Mouse (Mus musculus): ENCODE data around the gene Tcf21. TPM values are rescaled to one million over a fixed set of nuclear protein-coding genes. Genes with fewer than 3 reads are reported as not detected.

The Tcf21 gene
- polyA plus RNA-seq (2017; shearing (Covaris generic)), result under 1 TPM in 1 of 3 experiments, not detected in 2; 0.27 TPM

DNA sequence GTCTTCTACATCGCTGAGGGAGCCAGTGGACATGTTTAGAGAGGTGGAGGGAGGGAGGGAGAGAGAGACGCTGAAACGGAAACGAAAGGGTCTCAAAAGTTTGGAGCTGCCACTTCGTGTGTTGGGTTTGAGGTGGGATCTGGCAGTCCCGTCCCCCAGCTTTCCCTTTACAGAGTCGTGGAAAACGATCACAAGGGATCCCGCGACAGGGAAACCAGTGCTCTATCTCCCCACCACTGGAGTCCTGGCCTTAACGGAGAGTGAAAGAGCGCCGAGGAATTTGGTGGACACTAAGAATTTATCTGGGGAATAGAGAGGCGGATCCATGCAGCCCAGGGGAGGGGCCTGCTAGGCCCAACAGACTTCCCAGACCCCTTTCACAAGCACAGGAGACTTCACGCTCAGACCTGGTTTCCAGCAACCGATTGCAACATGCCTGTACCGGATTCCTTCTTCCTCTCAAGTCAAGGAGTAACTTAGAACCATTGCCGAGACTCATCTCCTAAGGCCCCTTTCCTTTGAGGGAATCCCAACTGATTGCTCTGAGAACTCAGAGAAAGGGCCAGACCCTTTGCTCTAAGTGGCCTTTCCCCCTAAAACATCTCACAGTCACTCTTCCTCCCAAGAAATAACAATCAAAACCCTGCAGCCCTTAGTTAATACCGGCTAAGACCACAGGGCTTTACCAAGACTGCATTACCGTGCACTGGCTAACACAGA, at the start of gene Tcf21:
TSS of gene Tcf21 (minus strand) at position 304 of the 720 bp plus-strand sequence.
- ATAC-seq, result no peak

DNA sequence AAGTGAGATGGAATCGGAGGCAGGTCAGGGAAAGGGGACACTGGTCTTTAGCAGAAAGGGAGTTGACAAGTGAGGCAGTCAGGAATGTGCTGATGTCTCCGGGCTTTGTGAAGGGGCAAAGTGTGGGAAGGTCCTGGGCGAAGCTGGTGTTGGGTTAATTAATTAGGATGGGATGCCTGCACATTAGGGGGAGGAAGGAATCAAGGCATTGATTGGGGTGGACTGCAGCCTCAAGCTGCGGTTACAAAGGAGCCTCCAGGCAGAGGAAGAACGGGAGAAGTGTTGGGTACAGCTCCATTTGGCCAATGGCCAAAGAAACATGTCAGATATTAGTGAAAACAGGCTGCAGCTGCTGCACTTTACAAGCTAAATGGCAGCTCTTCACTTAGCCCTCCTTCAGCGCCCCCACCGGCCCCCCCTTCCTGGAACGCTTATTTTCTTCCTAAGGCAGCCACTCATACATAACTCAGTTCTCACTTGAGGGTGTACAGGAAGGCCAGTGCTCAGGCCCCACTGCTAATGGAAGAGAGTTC, 48.5 kb upstream of the Tcf21 start:
- ATAC-seq, result no peak

DNA sequence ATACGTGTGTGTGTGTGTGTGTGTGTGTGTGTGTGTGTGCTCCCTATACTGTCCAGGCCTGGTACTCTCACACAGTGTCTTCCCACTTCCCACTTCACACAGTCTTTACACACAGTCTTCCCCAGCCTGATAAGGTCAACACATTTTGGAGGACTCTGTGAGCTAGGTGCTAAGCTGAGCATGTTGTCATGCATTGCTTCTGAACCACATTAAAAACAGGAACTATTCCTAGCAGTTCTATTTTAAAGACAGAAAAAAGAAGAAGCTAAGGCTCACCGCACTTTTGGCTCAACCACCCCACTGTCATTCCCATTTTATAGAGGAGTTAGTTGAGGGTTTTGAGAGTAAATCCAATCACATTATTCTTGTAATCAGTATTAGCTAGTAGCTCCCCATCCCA, 47.2 kb upstream of the Tcf21 start:
- ATAC-seq, result no peak

DNA sequence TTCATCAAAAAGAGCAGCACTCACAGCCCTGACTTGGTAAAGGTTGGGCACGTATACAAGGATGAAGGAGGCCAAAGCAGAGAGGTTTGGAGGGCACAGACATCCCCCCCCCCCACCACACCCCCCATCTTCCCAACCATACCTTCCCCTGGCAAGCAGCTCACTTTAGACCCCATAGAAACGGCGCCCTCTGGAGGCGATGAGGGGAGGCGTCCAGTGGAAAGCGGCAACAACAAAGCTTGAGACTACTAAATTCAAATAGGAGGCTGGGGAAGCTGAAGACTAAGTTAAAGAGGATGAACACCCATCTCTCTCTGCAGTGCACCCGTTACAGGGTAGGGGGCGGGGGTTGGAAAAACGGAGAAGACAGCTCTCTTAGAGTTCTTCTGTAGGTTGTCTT, 38.1 kb upstream of the Tcf21 start:
- ATAC-seq, result no peak

DNA sequence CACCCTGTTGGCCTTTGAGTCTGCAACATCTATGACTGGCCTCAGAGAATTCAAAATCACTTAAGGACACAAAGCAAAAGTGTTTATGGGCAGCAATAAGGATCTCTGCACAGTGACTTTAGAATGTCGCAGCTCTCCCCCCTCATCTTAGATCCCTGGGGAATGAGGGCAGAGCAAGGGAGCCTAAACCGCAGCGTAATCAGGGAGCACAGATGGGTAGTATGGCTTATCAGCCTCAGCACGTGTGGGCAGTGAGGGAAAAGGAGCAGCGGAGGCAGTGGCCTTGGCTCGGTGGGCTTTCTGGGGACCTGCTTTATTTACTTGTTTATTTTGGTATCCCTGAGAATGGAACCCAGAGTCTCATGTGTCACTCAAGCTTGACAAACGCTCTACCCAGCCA, 34.4 kb upstream of the Tcf21 start:
- ATAC-seq, result no peak

DNA sequence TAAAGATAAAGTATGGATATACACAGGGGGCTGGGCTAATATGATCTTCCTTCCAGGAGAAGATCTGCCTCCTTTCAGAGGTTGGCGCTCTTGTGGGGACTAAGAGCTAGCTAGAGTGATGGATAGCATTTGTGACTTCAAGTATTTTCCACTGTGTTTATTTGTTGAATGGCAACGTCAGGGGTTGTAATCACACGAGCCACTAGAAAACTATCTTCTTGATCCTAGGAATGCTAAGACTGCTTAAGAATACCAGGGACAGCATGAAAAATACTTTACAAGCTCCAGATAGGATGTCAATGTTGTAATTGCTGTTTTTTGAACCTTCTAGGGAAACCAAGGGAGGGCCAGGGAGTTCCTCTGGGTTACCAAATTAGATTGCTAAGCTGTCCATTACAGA, 25.4 kb upstream of the Tcf21 start:
- no peak for ATAC-seq

DNA sequence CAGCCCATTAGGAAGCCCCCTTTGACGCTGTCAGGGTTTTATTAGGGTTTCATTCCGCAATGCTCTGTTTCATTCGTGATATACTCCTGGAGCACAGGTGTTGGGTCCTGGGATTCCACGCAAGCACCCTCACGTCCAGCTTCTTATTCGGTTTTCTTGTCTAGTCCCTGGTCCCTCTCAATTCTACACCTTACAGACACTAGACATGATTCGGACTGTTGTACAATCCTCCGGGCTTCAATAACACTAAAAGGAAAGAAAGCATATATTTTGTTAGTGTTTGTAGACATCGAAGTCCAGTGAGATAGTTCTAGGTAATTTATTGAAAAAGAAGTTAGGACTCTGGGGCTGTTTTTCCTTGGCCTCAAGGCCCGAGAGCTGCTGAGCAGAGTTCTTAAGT, 24.8 kb upstream of the Tcf21 start:
- ATAC-seq, result no peak

DNA sequence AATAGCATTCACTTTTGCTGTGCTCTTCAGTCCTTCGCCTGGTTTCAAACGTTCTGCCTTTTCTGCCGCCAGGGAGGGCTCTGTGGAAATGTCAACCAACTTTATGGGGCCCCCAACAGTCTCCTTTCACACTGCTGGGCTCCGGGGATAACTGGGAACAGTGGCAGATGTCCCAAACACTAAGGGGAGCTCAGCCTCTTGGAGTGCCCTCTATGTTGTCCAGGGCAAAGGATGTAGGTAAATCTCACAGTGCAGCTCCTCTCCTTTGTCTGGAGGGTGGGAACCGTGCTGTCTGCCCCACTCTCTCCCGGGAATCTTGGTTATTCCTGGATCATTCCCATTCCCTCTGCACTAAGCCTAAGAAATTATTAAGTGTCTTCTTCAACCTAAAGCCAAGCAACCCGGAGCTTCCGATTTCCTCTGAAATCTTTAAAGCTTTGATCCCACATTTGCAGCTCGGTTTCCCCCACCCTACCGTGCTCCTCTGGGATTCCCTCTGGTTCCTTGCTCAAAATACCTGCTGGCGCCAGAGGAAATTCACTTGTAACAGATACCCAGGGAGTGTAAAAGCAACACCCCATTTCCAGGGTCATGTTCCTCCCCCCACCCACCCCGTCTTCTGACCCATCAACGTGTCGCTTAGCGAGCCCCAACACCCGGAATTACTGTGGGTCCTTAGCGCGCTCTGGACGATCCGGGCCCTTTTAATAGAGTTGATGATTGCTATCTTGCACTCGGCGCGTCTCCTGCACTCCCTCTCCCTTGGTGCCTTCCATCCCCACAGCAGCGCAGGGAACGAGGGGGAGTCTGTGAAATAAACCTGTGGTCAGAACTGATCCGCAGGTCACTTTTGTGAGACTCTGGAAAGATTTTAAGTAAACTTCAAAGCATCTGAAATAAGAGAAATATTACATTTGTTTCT, 23.7 kb upstream of the Tcf21 start:
- no peak for ATAC-seq

DNA sequence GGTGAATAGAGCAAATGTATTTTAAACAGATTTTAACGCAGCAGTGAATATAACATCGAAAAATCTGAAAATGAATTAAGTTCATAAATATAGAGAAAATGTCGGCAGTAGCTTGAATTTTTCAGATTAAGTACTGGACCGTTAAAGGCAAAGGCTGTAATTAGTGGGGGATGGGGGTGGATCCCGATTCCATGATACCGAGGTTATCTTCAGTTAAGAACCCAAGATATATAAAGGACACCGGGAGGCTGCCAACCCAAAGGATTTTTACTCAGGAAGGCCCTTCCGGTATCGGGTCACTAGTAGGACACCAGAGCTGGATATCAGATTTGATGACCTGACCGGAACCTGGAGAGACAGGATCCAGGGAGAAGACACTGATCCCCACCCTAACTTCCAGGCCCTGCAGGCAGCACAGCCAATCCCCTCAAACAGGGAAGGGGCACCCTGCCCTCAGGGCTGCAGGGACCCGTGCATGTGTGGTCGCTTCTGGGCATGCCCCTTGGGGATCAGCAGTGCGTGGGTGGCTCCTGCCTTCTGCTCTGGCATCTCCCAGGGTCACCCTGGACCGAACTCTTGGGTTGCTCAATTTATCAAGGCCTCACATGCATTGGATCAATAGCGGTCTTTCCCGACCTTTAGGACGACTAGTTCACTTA, 22.9 kb upstream of the Tcf21 start:
- ATAC-seq, result no peak

DNA sequence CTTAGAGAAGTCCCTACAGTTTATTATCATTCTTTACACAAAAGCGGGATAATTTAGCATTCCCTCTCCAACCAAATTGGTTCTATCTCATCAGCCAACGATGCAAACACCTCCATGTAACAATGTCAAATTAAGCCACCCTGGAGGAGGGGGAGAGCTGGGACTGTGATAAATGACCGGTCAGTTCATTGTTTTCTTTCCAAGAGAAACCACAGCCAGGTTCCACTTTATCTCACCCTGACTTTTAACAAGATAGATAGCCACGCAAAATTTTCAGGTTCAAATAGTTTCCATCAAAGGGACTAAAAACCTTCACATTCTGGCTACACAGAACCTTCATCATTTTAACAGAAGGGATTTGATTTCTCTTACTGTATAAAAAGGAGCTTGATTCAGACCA, 22.1 kb upstream of the Tcf21 start:
- ATAC-seq, result no peak

DNA sequence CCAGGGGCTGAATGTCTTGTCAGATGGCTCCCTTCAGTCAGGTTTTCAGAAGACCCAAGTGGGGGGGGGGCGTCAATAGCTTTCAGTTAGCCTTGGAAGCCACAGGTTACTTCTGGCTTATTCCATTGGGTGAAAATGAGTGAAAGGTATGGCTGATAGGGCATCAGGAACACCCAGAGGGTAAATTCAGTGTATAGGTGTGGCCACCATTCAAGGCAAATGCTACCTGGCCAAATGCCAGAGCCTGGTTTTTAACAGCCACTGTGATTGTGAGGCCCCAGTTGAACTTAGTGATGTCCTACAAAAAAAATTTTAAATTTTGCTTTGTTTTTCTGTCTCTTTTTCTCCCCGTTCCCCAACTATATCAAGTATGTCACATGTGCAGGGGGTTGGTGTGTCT, 6.3 kb upstream of the Tcf21 start:
- no peak for ATAC-seq

DNA sequence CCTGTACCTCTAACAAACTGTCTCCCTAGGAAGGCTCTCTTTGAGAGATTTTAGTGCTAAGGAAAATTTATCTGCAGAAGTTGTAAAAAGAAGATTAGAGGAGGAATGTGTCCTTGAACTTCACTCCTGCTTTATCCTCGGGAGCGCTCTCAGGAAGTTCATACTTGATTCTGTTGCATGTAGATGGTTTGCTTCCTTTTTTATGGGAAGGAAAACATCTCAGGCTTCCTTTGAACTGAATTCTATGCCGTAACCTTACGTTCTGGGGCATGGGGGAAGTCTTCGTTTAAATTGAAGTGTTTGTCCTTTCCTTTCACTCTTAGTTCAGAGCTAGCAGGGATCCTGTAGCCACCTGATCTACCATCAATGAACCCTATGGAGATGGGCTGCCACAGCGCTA, 2.9 kb upstream of the Tcf21 start:
- ATAC-seq, result no peak

DNA sequence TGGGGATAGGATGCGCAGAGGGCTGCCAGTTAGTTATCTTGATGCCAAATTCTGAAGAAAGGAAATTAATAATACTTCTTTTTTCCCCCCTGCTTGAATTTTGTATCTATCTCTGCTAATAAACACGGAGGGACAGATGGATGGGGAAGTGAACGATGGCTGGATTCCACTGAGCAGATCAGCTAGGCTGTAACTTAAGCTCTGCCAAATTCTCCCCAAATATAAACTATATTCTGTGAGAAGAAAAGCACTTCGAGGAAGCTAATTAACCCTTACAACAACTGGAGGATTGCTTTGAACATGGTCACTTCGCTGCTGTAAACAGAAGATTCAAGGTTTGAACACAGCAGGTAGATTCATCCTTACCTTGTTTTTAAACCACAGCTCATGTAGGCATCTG, 2.5 kb upstream of the Tcf21 start:
- ATAC-seq, result no peak

DNA sequence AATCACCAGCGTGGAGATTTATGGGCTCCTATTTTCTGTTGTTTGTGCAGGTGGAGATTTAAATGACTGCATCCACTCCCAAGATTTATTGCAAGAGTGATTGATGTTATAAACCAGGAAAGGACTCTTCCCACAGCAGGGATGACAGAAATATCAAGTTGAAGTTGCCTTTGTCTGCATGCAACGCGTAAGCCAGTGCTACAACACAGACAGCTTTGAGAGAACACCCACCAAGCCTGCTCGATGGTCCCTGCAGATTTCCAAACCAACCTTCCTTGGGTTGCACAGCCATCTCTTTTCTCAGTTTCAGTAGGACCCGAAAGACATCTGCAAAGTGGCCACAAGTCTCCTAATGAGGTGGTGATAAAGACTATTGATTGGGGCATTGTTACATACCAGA, 1.7 kb upstream of the Tcf21 start:
- ATAC-seq, result no peak

DNA sequence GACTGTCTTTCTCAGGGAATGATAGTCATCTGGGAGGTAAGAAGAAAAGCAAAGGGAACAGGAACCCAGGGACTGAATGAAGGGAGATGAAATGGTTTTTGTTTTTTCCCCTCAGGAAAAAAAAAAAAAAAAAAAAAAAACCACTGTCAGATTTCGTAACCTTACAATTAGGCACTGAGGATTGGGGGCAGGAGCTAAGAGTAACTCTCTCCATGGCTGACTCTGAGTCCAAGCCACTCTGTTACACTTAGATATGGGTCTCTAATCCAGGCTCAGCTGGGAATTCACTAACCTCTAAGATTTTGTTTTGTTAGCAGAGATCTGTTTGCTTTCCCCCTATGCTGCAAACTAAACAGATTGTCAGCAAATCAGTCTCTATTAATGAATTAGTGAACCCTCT, 1.3 kb upstream of the Tcf21 start:
- no peak for ATAC-seq

DNA sequence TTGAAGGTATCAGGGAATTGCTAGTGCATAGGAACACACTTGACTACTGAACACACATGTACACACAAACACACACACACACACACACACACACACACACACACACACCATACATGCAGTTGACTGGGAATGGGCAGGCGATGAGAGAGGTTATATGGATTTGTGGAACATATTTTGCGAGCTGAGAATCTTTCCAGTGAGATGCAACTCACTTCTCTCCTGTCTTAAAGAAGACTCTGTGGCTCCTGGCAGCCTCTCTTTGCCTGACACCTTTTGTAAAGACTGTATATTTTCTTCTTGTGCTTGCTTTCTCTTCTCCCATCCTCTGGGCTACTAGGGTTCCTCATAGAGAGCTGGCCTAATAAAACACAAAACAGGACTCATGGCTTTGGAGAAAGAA, 867 bp upstream of the Tcf21 start:
- ATAC-seq, result no peak

DNA sequence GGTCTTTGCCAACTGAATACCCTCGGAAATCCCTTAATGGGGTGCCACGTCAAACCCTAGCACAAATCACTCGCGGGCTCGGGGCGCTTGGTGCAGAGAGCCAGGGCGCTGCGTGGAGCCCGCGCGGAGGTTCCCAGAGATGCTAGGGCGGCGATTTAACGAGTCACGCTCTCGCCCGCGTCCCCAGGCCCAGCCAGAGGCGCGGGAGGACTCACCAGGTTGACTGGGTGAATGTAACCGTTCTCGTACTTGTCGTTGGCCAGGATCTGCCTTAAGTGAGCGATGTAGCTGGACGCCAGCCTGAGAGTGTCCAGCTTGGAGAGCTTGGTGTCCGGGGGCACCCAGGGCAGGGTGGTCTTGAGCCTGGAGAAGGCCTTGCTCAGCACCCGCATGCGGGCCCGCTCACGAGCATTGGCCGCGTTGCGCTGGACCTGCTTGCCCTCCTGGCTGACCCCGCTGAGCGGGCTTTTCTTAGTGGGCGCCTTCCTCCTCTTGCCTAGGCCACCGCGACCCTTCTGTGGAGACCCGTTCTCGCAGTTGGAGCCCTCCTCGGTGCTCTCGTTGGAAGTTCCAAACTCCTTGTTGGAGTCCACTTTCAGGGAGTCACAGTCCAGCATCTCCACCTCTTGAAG, 619 bp downstream of the Tcf21 start:
- ATAC-seq, result no peak

DNA sequence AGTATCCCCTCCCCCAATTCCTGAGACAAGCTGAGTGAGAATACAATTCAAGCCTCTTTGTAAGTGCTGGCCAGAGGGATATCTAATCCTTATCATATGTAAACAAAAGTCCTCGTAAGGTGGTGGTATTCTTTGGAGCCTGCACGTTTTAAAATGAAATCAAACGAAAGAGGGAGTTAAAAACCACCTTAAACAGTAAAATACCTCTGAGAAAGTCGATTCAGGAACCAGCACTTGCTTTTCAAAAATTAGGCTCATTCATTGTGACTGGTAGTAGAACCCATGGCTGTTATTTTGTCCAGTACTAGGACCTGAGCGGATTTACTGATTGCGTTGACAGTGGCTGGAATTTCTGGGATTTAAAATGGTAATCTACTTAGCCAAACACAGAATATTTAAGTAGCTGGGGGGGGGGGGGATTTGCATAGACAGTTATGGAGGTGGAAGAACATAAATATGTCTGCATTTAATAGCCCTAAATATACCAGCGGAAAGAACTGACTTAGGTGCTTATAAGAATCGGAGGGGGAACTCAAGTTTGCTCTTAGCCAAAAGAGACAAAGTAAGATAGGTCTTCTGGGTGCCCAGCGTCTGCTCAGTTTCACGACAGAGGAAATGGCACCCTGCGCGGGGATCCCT, 1.3 kb downstream of the Tcf21 start:
- ATAC-seq, result no peak

DNA sequence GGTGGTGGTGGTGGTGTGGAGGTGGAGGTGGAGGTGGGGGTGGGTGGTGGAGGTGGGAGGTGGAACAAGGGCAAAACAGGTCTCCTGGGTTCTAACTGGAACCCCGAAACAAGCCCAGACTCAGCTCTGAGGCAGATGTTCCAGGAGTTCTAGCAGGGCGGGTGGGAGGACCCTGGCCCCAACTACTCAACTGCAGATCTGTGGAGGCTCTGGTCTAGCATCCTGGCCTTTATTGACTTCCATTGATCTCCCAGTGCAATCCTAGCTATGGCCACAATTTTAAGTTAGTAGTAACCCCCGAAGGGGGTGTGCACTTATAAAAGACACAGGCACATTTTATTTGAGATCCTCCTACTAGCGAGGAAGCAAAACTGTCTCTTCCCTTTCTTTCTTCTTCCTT, 2.0 kb downstream of the Tcf21 start:
- ATAC-seq, result no peak

DNA sequence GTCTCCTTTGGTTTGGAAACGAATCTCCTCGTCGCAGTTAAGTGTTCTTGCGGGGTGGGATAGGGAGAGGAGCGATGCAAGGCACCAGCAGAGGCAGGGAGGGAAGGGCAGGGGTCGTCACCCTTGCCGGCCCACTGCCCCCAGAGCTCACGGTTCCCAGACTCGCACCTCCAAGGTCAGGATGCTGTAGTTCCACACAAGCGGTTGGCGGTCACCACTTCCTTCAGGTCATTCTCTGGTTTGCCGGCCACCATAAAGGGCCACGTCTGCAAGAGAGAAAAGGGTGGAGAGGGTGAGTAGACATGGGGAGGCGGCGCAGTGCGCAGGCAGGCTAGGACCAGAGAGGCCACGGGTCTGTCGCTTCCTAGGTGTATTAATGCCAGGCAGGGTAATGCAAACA, 2.4 kb downstream of the Tcf21 start:
- no peak for ATAC-seq

DNA sequence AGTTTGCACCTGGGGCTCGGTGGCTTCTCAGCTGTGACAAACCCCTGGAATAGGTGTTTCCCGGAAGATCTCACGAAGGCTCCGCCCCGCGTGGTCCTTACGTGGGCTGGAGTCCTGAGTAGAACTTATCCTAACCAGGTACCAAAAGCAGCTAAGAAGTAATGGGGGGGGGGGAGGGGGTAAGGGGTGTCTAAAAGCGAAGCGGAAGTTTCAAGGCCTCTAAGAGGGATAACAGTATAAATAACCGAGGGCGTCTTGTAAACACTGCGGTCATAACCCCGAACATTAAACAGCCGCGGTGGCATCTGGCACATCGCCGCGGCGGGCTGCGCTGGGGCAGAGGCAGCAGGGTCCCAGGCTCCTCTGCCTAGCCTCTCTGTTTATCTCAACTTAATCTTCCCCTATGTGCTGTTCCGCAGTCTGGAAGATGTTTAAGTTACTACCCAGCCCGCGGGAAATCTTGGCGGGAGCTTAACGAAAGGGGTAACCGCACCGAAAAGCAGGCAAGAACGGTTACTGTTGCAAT, 3.7 kb downstream of the Tcf21 start:
- ATAC-seq, result no peak
